Mouse (Mus musculus): ENCODE data around the gene Prex1. TPM values are rescaled to one million over a fixed set of nuclear protein-coding genes. Genes with fewer than 3 reads are reported as not detected.

Prex1 gene
- polyA plus RNA-seq, 1 experiment from 2014 or later = 22.0 TPM

DNA sequence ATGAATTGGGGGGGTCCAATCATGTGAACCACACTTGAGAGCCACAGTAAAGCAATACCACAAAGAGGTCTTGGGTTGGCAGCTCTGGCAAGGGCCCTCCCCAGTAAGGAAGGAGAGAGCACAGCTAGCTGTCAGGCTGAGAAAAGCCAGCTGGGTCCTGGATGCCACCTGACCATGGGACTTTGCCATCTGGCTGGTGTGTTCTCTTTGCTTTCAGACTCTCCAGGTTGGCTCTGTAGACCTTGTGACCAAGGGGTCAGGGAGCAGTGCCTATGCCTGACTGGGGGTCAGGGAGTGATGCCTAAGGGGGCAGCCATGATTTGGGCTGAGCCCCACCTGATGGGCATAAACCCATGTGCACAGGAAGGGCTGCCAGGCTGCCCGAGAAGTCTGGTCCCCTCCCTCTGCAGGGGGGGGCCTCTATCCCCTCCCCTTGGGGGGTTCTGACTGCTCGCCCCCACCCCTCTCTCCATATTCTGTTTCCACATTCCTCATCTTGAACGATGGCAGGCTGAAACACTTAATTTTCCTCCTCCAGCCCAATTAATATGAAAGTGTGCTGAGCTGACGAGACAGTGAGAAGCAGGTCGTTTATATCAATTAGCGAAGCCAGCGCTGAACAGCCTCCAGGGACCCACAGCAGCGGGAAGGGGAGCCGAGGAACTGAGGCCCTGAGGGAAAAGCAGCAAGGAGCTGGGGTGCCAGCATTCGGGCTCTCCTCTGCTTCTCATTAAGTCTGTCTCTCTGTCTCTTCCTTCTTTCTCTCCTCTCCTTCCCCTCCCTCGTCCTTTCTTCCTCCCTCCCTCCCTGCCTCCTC is 172.3 kb downstream of the Prex1 start:
- Histone ChIP-seq H3K9ac (ENCODE audit: low read depth, low read length) (peak overlapping the region; percentile 53), H3K36me3 (ENCODE audit: control insufficient read depth, insufficient read depth, low read length) (no peaks in the 10 kb centered on the region), H3K4me2 (ENCODE audit: low read length) (peak overlapping the region; percentile 18), H3K27ac (ENCODE audit: low read length) (peak overlapping the region; percentile 66), H3K4me1 (ENCODE audit: control insufficient read depth, insufficient read depth, low read length) (peaks cover 13% of the 10 kb centered on the region), H3K4me3 (ENCODE audit: low read depth, low read length) (no peak overlapping the region), H3K9me3 (replicated peaks; ENCODE audit: control insufficient read depth, low read length, poor library complexity, severe bottlenecking) (no peaks in the 10 kb centered on the region), H3K27me3 (ENCODE audit: control insufficient read depth, insufficient read depth, low read depth, low read length) (no peaks in the 10 kb centered on the region)
- peak; percentile 53; the same call in 1 of the 2 replicates for ATAC-seq
- 36% methylated on average over 11 of the region's 11 CpGs for WGBS

- Histone ChIP-seq H3K4me1 (ENCODE audit: control insufficient read depth, insufficient read depth, low read length) (peaks cover 13% of the 10 kb centered on the region), H3K4me2 (ENCODE audit: low read length) (no peak overlapping the region), H3K27me3 (ENCODE audit: control insufficient read depth, insufficient read depth, low read depth, low read length) (no peaks in the 10 kb centered on the region), H3K9me3 (replicated peaks; ENCODE audit: control insufficient read depth, low read length, poor library complexity, severe bottlenecking) (no peaks in the 10 kb centered on the region), H3K27ac (ENCODE audit: low read length) (no peak overlapping the region), H3K4me3 (ENCODE audit: low read depth, low read length) (no peak overlapping the region), H3K9ac (ENCODE audit: low read depth, low read length) (no peak overlapping the region), H3K36me3 (ENCODE audit: control insufficient read depth, insufficient read depth, low read length) (no peaks in the 10 kb centered on the region)
- 68% methylated on average over 1 of the region's 1 CpGs for WGBS
- no peak for ATAC-seq
These were observed 173.4 kb downstream of the Prex1 start for GRCm38 (mm10) chr2:166540216-166540615.

- no peak overlapping the region for H3K4me3 ChIP-seq (ENCODE audit: low read depth, low read length)
- H3K27ac ChIP-seq (ENCODE audit: low read length) = no peak overlapping the region
- no peaks in the 10 kb centered on the region; the same call in 1 of the 2 replicates for H3K9me3 ChIP-seq (replicated peaks; ENCODE audit: control insufficient read depth, low read length, poor library complexity, severe bottlenecking)
- H3K9ac ChIP-seq (ENCODE audit: low read depth, low read length) = no peak overlapping the region
- H3K36me3 ChIP-seq (ENCODE audit: control insufficient read depth, insufficient read depth, low read length) = no peaks in the 10 kb centered on the region
- peaks cover 10% of the 10 kb centered on the region for H3K4me1 ChIP-seq (ENCODE audit: control insufficient read depth, insufficient read depth, low read length)
- no peaks in the 10 kb centered on the region for H3K27me3 ChIP-seq (ENCODE audit: control insufficient read depth, insufficient read depth, low read depth, low read length)
- H3K4me2 ChIP-seq (ENCODE audit: low read length) = no peak overlapping the region
- ATAC-seq = no peak
- WGBS = 97% methylated on average over 3 of the region's 3 CpGs
These were observed 176.7 kb downstream of the Prex1 start for GRCm38 (mm10) chr2:166536896-166537295.

DNA sequence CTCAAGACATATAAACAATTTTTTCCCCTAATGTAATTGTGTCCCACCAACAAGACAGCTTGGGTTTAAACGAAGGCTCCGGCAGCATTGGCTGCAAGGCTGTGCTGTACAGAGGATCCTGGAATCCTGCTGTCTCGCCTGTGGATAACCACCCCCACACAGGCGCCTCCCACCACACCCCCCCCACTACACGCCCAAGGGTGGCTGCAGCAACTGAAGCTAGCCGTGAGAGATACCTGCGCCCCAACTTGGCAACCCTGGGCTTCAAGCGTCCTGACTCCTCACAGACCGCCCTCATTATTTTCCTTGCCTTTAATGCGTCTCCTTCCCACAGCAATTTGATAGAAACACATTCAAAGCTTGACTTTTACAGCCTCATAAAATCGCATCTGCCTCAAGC is 178.1 kb downstream of the Prex1 start:
- WGBS = 90% methylated on average over 11 of the region's 11 CpGs

GRCm38 (mm10) chr2:166526204-166526603 is 187.4 kb downstream of the Prex1 start:
- no peak overlapping the region for H3K4me3 ChIP-seq (ENCODE audit: low read depth, low read length)
- H3K4me2 ChIP-seq (ENCODE audit: low read length) = no peak overlapping the region
- H3K4me1 ChIP-seq (ENCODE audit: control insufficient read depth, insufficient read depth, low read length) = peaks cover 14% of the 10 kb centered on the region
- no peak for ATAC-seq
- H3K36me3 ChIP-seq (ENCODE audit: control insufficient read depth, insufficient read depth, low read length) = no peaks in the 10 kb centered on the region
- no peaks in the 10 kb centered on the region for H3K9me3 ChIP-seq (replicated peaks; ENCODE audit: control insufficient read depth, low read length, poor library complexity, severe bottlenecking)
- no peaks in the 10 kb centered on the region for H3K27me3 ChIP-seq (ENCODE audit: control insufficient read depth, insufficient read depth, low read depth, low read length)
- WGBS = 83% methylated on average over 9 of the region's 9 CpGs
- no peak overlapping the region for H3K9ac ChIP-seq (ENCODE audit: low read depth, low read length)
- no peak overlapping the region for H3K27ac ChIP-seq (ENCODE audit: low read length)

More for the DNA sequence above, 178.1 kb downstream of the Prex1 start:
- H3K27ac ChIP-seq (ENCODE audit: low read length) = no peak overlapping the region
- H3K4me2 ChIP-seq (ENCODE audit: low read length) = no peak overlapping the region
- H3K4me3 ChIP-seq (ENCODE audit: low read depth, low read length) = no peak overlapping the region
- H3K4me1 ChIP-seq (ENCODE audit: control insufficient read depth, insufficient read depth, low read length) = no peaks in the 10 kb centered on the region
- H3K9me3 ChIP-seq (replicated peaks; ENCODE audit: control insufficient read depth, low read length, poor library complexity, severe bottlenecking) = no peaks in the 10 kb centered on the region; the same call in 1 of the 2 replicates
- ATAC-seq = no peak
- no peaks in the 10 kb centered on the region for H3K27me3 ChIP-seq (ENCODE audit: control insufficient read depth, insufficient read depth, low read depth, low read length)
- no peak overlapping the region for H3K9ac ChIP-seq (ENCODE audit: low read depth, low read length)
- no peaks in the 10 kb centered on the region for H3K36me3 ChIP-seq (ENCODE audit: control insufficient read depth, insufficient read depth, low read length)

DNA sequence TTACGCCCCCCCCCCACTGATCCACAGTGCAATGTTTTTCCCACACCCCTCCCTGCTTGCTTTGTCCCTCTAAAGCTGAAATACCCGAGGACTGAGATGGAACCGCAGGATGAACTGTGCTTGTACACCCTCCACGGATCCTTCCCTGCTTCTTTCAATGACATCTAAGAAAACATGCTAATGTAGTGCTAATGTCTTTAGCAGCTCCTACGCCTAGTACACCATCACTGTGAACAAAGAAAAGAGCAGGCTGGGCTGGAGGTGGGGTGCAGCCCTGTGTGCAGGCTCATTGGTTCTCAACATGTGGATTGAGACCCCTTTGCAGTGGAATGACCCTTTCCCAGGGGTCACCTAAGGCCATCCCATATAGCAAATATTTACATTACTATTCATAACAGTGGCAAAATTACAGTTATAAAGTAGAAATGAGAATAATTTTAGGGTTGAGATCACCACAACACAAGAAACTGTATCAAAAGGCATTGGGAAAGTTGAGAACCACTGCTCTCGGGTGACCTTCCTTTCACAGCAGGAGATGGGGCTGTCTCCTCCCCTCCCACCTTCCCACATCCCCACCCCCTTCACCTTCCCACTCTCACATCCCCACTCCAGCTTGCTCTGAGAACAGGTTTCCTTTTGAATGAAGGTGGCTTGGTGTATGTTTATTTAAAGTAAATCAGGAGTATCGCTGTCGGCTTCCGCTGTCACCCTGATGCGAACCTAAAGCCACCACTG is 190.3 kb downstream of the Prex1 start:
- Histone ChIP-seq H3K4me3 (ENCODE audit: low read depth, low read length) (no peak overlapping the region), H3K27me3 (ENCODE audit: control insufficient read depth, insufficient read depth, low read depth, low read length) (no peaks in the 10 kb centered on the region), H3K4me2 (ENCODE audit: low read length) (no peak overlapping the region), H3K9me3 (replicated peaks; ENCODE audit: control insufficient read depth, low read length, poor library complexity, severe bottlenecking) (no peaks in the 10 kb centered on the region), H3K4me1 (ENCODE audit: control insufficient read depth, insufficient read depth, low read length) (peaks cover 15% of the 10 kb centered on the region), H3K9ac (ENCODE audit: low read depth, low read length) (no peak overlapping the region), H3K36me3 (ENCODE audit: control insufficient read depth, insufficient read depth, low read length) (no peaks in the 10 kb centered on the region), H3K27ac (ENCODE audit: low read length) (peak overlapping the region; percentile 77)
- no peak for ATAC-seq
- WGBS = 66% methylated on average over 10 of the region's 10 CpGs

DNA sequence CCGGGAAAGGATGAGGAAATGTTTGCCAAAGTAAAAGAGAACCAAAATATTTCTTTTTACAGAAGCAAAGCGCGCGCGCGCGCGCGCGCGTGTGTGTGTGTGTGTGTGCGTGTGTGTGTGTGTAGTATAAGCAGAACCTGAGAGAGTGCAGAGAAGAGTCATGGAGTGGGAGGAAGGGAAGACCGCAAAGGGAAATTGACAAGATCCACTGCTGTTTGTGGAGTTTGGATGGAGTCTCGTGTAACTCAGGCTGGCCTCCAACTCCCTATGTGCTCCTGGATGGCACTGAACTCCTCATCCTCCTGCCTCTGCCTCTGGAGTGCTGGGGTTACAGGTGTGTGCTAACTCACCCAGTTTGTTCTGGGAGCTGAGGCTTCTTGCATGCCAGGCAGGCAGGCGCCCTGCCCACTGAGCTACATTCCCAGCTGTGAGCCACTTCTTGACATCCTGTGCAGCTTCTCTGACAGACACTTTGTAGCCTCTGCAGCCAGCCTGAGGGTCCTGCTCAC is 191.0 kb downstream of the Prex1 start:
- WGBS = 79% methylated on average over 15 of the region's 15 CpGs
- no peak overlapping the region for H3K4me2 ChIP-seq (ENCODE audit: low read length)

GRCm38 (mm10) chr2:166521878-166522611 is 191.6 kb downstream of the Prex1 start:
- Histone ChIP-seq H3K27ac (ENCODE audit: low read length) (peak overlapping the region; percentile 77), H3K9me3 (replicated peaks; ENCODE audit: control insufficient read depth, low read length, poor library complexity, severe bottlenecking) (no peaks in the 10 kb centered on the region), H3K27me3 (ENCODE audit: control insufficient read depth, insufficient read depth, low read depth, low read length) (no peaks in the 10 kb centered on the region), H3K36me3 (ENCODE audit: control insufficient read depth, insufficient read depth, low read length) (no peaks in the 10 kb centered on the region), H3K4me1 (ENCODE audit: control insufficient read depth, insufficient read depth, low read length) (peaks cover 20% of the 10 kb centered on the region), H3K9ac (ENCODE audit: low read depth, low read length) (no peak overlapping the region), H3K4me2 (ENCODE audit: low read length) (no peak overlapping the region), H3K4me3 (ENCODE audit: low read depth, low read length) (no peak overlapping the region)
- ATAC-seq = no peak
- 30% methylated on average over 16 of the region's 16 CpGs for WGBS

More for the DNA sequence above, 191.0 kb downstream of the Prex1 start:
- Histone ChIP-seq H3K4me1 (ENCODE audit: control insufficient read depth, insufficient read depth, low read length) (peaks cover 15% of the 10 kb centered on the region), H3K27me3 (ENCODE audit: control insufficient read depth, insufficient read depth, low read depth, low read length) (no peaks in the 10 kb centered on the region), H3K4me3 (ENCODE audit: low read depth, low read length) (no peak overlapping the region), H3K36me3 (ENCODE audit: control insufficient read depth, insufficient read depth, low read length) (no peaks in the 10 kb centered on the region), H3K9ac (ENCODE audit: low read depth, low read length) (no peak overlapping the region), H3K9me3 (replicated peaks; ENCODE audit: control insufficient read depth, low read length, poor library complexity, severe bottlenecking) (no peaks in the 10 kb centered on the region), H3K27ac (ENCODE audit: low read length) (peak overlapping the region; percentile 77)
- no peak for ATAC-seq

Measured in midbrain, embryonic 16.5 days (tissue).